Mouse (Mus musculus) cerebellum, postnatal 14 days (tissue): ENCODE results near the gene Fhl5.
"Not testable (repeated sequence)": the region's sequence is repeated elsewhere in the genome, so short reads cannot be mapped to it uniquely, and the experiment has no call there.

Source experiments
- DNase-seq, 2 experiments: peaks; one replicate each; pipeline ENCODE4 v3.0.0; 2021; ENCODE audit warnings: mixed read lengths in 2 of 2

The Fhl5 gene

GRCm38 (mm10) chr4:25242776-25243175, at the start of gene Fhl5:
TSS of gene Fhl5 (minus strand) at chr4:25242876.
- DNase-seq, result no peak

GRCm38 (mm10) chr4:25285002-25285401, 42.3 kb upstream of the Fhl5 start:
- DNase-seq, result not testable (repeated sequence)

- peak; percentile 97 to 98 for DNase-seq
Observed at GRCm38 (mm10) chr4:25281671-25282038, 39.0 kb upstream of the Fhl5 start, which contains the start of gene Ufl1. TSS of gene Ufl1 (minus strand) at chr4:25281821.

GRCm38 (mm10) chr4:25280938-25281670, 38.4 kb upstream of the Fhl5 start:
- DNase-seq, result no peak

- DNase-seq, result no peak
Observed at GRCm38 (mm10) chr4:25272861-25273627, 30.4 kb upstream of the Fhl5 start.

- DNase-seq, result no peak
Observed at GRCm38 (mm10) chr4:25271926-25272325, 29.2 kb upstream of the Fhl5 start.

GRCm38 (mm10) chr4:25267144-25267543, 24.5 kb upstream of the Fhl5 start:
- no peak for DNase-seq

- no peak for DNase-seq
Observed at GRCm38 (mm10) chr4:25257822-25258398, 15.2 kb upstream of the Fhl5 start.

GRCm38 (mm10) chr4:25235663-25236062, 7.0 kb downstream of the Fhl5 start:
- DNase-seq, result not testable (repeated sequence)

- not testable (repeated sequence) for DNase-seq
Observed at GRCm38 (mm10) chr4:25233767-25234166, 8.9 kb downstream of the Fhl5 start.

GRCm38 (mm10) chr4:25232546-25232945, 10.1 kb downstream of the Fhl5 start:
- DNase-seq, result no peak

GRCm38 (mm10) chr4:25227527-25227926, 15.1 kb downstream of the Fhl5 start:
- DNase-seq, result no peak

GRCm38 (mm10) chr4:25221927-25222326, 20.7 kb downstream of the Fhl5 start:
- no peak for DNase-seq

- DNase-seq, result peak; percentile 63 to 65
Observed at GRCm38 (mm10) chr4:25213451-25213850, 29.2 kb downstream of the Fhl5 start.

GRCm38 (mm10) chr4:25206166-25206565, 36.5 kb downstream of the Fhl5 start:
- no peak for DNase-seq

- no peak for DNase-seq
Observed at GRCm38 (mm10) chr4:25197310-25197709, 45.4 kb downstream of the Fhl5 start.

- peak; percentile 10 to 15 for DNase-seq
Observed at GRCm38 (mm10) chr4:25179617-25180208, 63.0 kb downstream of the Fhl5 start.
